Mouse (Mus musculus): ENCODE data around the gene Dzip1. TPM values are rescaled to one million over a fixed set of nuclear protein-coding genes. Genes with fewer than 3 reads are reported as not detected.

The Dzip1 gene
- polyA plus RNA-seq (2021; fragmentation: Nextera tagmentation): 11.2 and 12.5 TPM in 2 replicates
- long read RNA-seq, experiment 1, full-length matches to known transcripts: 1 of 8 reads
- long read RNA-seq, experiment 1, partial matches to known transcripts: 5 of 8 reads
- long read RNA-seq, experiment 1, other reads (novel, unspliced or antisense): 2 of 8 reads
- long read RNA-seq, experiment 2, full-length matches to known transcripts: 1 of 62 reads
- long read RNA-seq, experiment 2, partial matches to known transcripts: 35 of 62 reads
- long read RNA-seq, experiment 2, other reads (novel, unspliced or antisense): 26 of 62 reads

GRCm38 (mm10) chr14:118924673-118925615, at the start of gene Dzip1:
TSS of gene Dzip1 (minus strand) at chr14:118925460.

GRCm38 (mm10) chr14:118937533-118938492, 12.6 kb upstream of the Dzip1 start, which contains the start of gene Dnajc3:
TSS of gene Dnajc3 (plus strand) at chr14:118937976.

Other genes starting within 250 kb of the Dzip1 start
- gene Abcc4, start 219.2 kb downstream of the Dzip1 start, polyA plus RNA-seq (2021; fragmentation: Nextera tagmentation): 2.6 and 3.7 TPM in 2 replicates
- 135 and 143 TPM in 2 replicates for gene Cldn10, start 137.6 kb downstream of the Dzip1 start, polyA plus RNA-seq (2021; fragmentation: Nextera tagmentation)
- gene Dnajc3, start 12.5 kb upstream of the Dzip1 start, polyA plus RNA-seq (2021; fragmentation: Nextera tagmentation): 23.2 and 27.3 TPM in 2 replicates
- 7.6 and 8.6 TPM in 2 replicates for gene Uggt2, start 174.0 kb upstream of the Dzip1 start, polyA plus RNA-seq (2021; fragmentation: Nextera tagmentation)
- gene Hs6st3, start 212.9 kb upstream of the Dzip1 start, polyA plus RNA-seq (2021; fragmentation: Nextera tagmentation): 3.3 and 3.5 TPM in 2 replicates